Mouse (Mus musculus) small intestine, adult 2 months (tissue): ENCODE results near the gene Olfr620. TPM values are rescaled to one million over a fixed set of nuclear protein-coding genes. Genes with fewer than 3 reads are reported as not detected.

ENCODE experiments used
- H3K27ac ChIP-seq: fragments of 200-500 bp; 2 replicates; pipeline ENCODE4 v1.5.1; 2012; ENCODE audit warnings: low read depth, low read length, control low read depth, inconsistent platforms; ENCODE audit not compliant: insufficient read depth
- H3K27me3 ChIP-seq: fragments of 200-500 bp; 2 replicates; pipeline ENCODE4 v1.6.1; 2012; ENCODE audit warnings: mild to moderate bottlenecking, moderate library complexity, low read length, inconsistent platforms; ENCODE audit not compliant: control insufficient read depth, insufficient read depth
- H3K36me3 ChIP-seq: fragments of 200-500 bp; 2 replicates; pipeline ENCODE4 v1.6.1; 2012; ENCODE audit warnings: mild to moderate bottlenecking, low read length, control low read depth, inconsistent platforms; ENCODE audit not compliant: control insufficient read depth, insufficient read depth
- H3K4me1 ChIP-seq: fragments of 200-500 bp; 2 replicates; pipeline ENCODE4 v1.6.1; 2012; ENCODE audit warnings: low read length, inconsistent platforms, mixed read lengths; ENCODE audit not compliant: control insufficient read depth, insufficient read depth, insufficient read length
- H3K4me3 ChIP-seq: fragments of 200-500 bp; 2 replicates; pipeline ENCODE4 v1.5.1; 2012; ENCODE audit warnings: low read depth, mild to moderate bottlenecking, control low read depth, inconsistent platforms, low read length, moderate library complexity
- CTCF ChIP-seq: fragments of 200-500 bp; IDR thresholded peaks from 2 replicates; pipeline ENCODE4 v1.5.1; 2012; ENCODE audit warnings: low read depth, mild to moderate bottlenecking, control low read depth, inconsistent platforms, low read length, moderate library complexity, mixed read lengths; ENCODE audit not compliant: insufficient replicate concordance, insufficient read length; ENCODE audit errors: extremely low read depth
- POLR2A ChIP-seq: fragments of 200-500 bp; IDR thresholded peaks from 2 replicates; pipeline ENCODE4 v1.6.1; 2012; ENCODE audit warnings: low read depth, mild to moderate bottlenecking, control low read depth, inconsistent platforms, low read length, moderate library complexity
- WGBS: fragments of 180-500 bp; shearing (Covaris S2); methylation state at CpG from one replicate; pipeline ENCODE4 v1.1.7; 2018; 5-methylcytosine and 5-hydroxymethylcytosine counted together
- polyA plus RNA-seq: library from polyadenylated mRNA; depleted of rRNA; stranded (reverse); fragments of >200 nt; gene quantifications from 2 replicates; pipeline ENCODE4 v1.2.3, GENCODE M21; 2012; rRNA removed

The Olfr620 gene
- polyA plus RNA-seq: not detected in 2 replicates

GRCm38 (mm10) chr7:103612434-103612833 is at the start of gene Olfr620:
TSS of gene Olfr620 (minus strand) at chr7:103612534.
- Histone ChIP-seq H3K27me3 (no peaks in the 10 kb centered on the region), H3K27ac (no peak within 1 kb of the TSS), H3K36me3 (no peaks in the 10 kb centered on the region), H3K4me3 (no peak within 1 kb of the TSS), H3K4me1 (no peaks in the 10 kb centered on the region)
- 75% methylated on average over 2 of the region's 2 CpGs for WGBS
- no peak for TF ChIP-seq CTCF
- TF ChIP-seq POLR2A: no peak

GRCm38 (mm10) chr7:103644070-103644469 is 31.7 kb upstream of the Olfr620 start:
- WGBS: 30% methylated on average over 4 of the region's 4 CpGs
- no peak overlapping the region for H3K27ac ChIP-seq
- TF ChIP-seq CTCF (no peak), POLR2A (no peak)
- H3K4me1 ChIP-seq: no peaks in the 10 kb centered on the region
- H3K4me3 ChIP-seq: no peak overlapping the region
- H3K36me3 ChIP-seq: no peaks in the 10 kb centered on the region
- no peaks in the 10 kb centered on the region for H3K27me3 ChIP-seq

- H3K27me3 ChIP-seq: no peaks in the 10 kb centered on the region
- no peak within 1 kb of the TSS for H3K27ac ChIP-seq
- H3K4me1 ChIP-seq: no peaks in the 10 kb centered on the region
- no peaks in the 10 kb centered on the region for H3K36me3 ChIP-seq
- no peak within 1 kb of the TSS for H3K4me3 ChIP-seq
- WGBS: 74% methylated on average over 1 of the region's 1 CpGs
- TF ChIP-seq CTCF (no peak), POLR2A (no peak)
Measured at GRCm38 (mm10) chr7:103642602-103643001, 30.3 kb upstream of the Olfr620 start, which contains the start of gene Olfr622. TSS of gene Olfr622 (minus strand) at chr7:103642702.

GRCm38 (mm10) chr7:103636795-103637194 is 24.5 kb upstream of the Olfr620 start:
- Histone ChIP-seq H3K4me1 (no peaks in the 10 kb centered on the region), H3K36me3 (no peaks in the 10 kb centered on the region), H3K27me3 (no peaks in the 10 kb centered on the region), H3K27ac (no peak overlapping the region), H3K4me3 (no peak overlapping the region)
- TF ChIP-seq CTCF: no peak
- no peak for TF ChIP-seq POLR2A

- TF ChIP-seq CTCF (no peak), POLR2A (no peak)
- Histone ChIP-seq H3K4me1 (no peaks in the 10 kb centered on the region), H3K27me3 (no peaks in the 10 kb centered on the region), H3K36me3 (no peaks in the 10 kb centered on the region), H3K27ac (no peak overlapping the region), H3K4me3 (no peak overlapping the region)
- 77% methylated on average over 2 of the region's 2 CpGs for WGBS
Measured at GRCm38 (mm10) chr7:103607425-103607824, 4.9 kb downstream of the Olfr620 start.

- TF ChIP-seq POLR2A: no peak
- no peak for TF ChIP-seq CTCF
- H3K4me1 ChIP-seq: no peaks in the 10 kb centered on the region
- H3K36me3 ChIP-seq: no peaks in the 10 kb centered on the region
- H3K27me3 ChIP-seq: no peaks in the 10 kb centered on the region
- no peak within 1 kb of the TSS for H3K4me3 ChIP-seq
- H3K27ac ChIP-seq: no peak within 1 kb of the TSS
Measured at GRCm38 (mm10) chr7:103600275-103600674, 12.1 kb downstream of the Olfr620 start, which contains the start of gene Olfr619. TSS of gene Olfr619 (plus strand) at chr7:103600575.

- no peaks in the 10 kb centered on the region for H3K27me3 ChIP-seq
- no peak for TF ChIP-seq CTCF
- TF ChIP-seq POLR2A: no peak
- H3K27ac ChIP-seq: no peak within 1 kb of the TSS
- WGBS: 53% methylated on average over 2 of the region's 2 CpGs
- no peaks in the 10 kb centered on the region for H3K36me3 ChIP-seq
- H3K4me3 ChIP-seq: no peak within 1 kb of the TSS
- no peaks in the 10 kb centered on the region for H3K4me1 ChIP-seq
Measured at GRCm38 (mm10) chr7:103589803-103590202, 22.5 kb downstream of the Olfr620 start, which contains the start of gene Olfr618. TSS of gene Olfr618 (plus strand) at chr7:103590103.
